Mouse (Mus musculus) erythroblast, embryonic 14.5 days (primary cell): ENCODE results near the gene Nfatc3. TPM values are rescaled to one million over a fixed set of nuclear protein-coding genes. Genes with fewer than 3 reads are reported as not detected.

Experiments
- H3K27me3 ChIP-seq: 2 replicates; pipeline ENCODE4 v1.6.1; 2012; ENCODE audit warnings: inconsistent platforms; ENCODE audit not compliant: control insufficient read depth
- H3K36me3 ChIP-seq: 2 replicates; pipeline ENCODE4 v1.6.1; 2012; ENCODE audit warnings: mild to moderate bottlenecking, inconsistent platforms; ENCODE audit not compliant: control insufficient read depth
- H3K4me1 ChIP-seq: 2 replicates; pipeline ENCODE4 v1.6.1; 2012; ENCODE audit warnings: inconsistent platforms; ENCODE audit not compliant: control insufficient read depth
- H3K4me3 ChIP-seq: replicated peaks from 2 replicates; pipeline ENCODE3; 2012; ENCODE audit warnings: moderate library complexity, mild to moderate bottlenecking, inconsistent platforms
- H3K9me3 ChIP-seq: 2 replicates; pipeline ENCODE4 v1.6.1; 2012; ENCODE audit warnings: low read length, inconsistent platforms, mixed read lengths; ENCODE audit not compliant: control insufficient read depth
- GATA1 ChIP-seq: IDR thresholded peaks from 2 replicates; pipeline ENCODE4 v1.6.1; 2012; ENCODE audit warnings: low read length, inconsistent platforms, mixed read lengths
- TAL1 ChIP-seq: IDR thresholded peaks from 3 replicates; pipeline ENCODE4 v1.6.1; 2012; ENCODE audit warnings: low read length, inconsistent platforms, mixed read lengths
- polyA plus RNA-seq: library from polyadenylated mRNA; stranded (reverse); fragments of >175 nt; gene quantifications from 2 replicates; pipeline ENCODE4 v1.2.3, GENCODE M21; 2012

Nfatc3 gene
- polyA plus RNA-seq, 1 experiment, result 0.54 TPM

- TF ChIP-seq GATA1, result no peak
- no peak for TF ChIP-seq TAL1
- Histone ChIP-seq H3K36me3 (peaks cover 37% of the 10 kb centered on the region), H3K27me3 (peaks cover 71% of the 10 kb centered on the region), H3K4me1 (peaks cover 34% of the 10 kb centered on the region), H3K9me3 (peaks cover 20% of the 10 kb centered on the region; the same call in 1 of the 2 replicates), H3K4me3 (peak overlapping the region; percentile 56)
Observed at GRCm38 (mm10) chr8:106134751-106135571, 76.3 kb downstream of the Nfatc3 start.

- H3K4me3 ChIP-seq, result peak overlapping the region; percentile 56
- peaks cover 34% of the 10 kb centered on the region for H3K4me1 ChIP-seq
- H3K36me3 ChIP-seq, result peaks cover 30% of the 10 kb centered on the region
- H3K9me3 ChIP-seq, result peaks cover 20% of the 10 kb centered on the region; the same call in 1 of the 2 replicates
- peaks cover 78% of the 10 kb centered on the region for H3K27me3 ChIP-seq
- TF ChIP-seq GATA1, result no peak
- no peak for TF ChIP-seq TAL1
Observed at GRCm38 (mm10) chr8:106135672-106136071, 77.0 kb downstream of the Nfatc3 start.

DNA sequence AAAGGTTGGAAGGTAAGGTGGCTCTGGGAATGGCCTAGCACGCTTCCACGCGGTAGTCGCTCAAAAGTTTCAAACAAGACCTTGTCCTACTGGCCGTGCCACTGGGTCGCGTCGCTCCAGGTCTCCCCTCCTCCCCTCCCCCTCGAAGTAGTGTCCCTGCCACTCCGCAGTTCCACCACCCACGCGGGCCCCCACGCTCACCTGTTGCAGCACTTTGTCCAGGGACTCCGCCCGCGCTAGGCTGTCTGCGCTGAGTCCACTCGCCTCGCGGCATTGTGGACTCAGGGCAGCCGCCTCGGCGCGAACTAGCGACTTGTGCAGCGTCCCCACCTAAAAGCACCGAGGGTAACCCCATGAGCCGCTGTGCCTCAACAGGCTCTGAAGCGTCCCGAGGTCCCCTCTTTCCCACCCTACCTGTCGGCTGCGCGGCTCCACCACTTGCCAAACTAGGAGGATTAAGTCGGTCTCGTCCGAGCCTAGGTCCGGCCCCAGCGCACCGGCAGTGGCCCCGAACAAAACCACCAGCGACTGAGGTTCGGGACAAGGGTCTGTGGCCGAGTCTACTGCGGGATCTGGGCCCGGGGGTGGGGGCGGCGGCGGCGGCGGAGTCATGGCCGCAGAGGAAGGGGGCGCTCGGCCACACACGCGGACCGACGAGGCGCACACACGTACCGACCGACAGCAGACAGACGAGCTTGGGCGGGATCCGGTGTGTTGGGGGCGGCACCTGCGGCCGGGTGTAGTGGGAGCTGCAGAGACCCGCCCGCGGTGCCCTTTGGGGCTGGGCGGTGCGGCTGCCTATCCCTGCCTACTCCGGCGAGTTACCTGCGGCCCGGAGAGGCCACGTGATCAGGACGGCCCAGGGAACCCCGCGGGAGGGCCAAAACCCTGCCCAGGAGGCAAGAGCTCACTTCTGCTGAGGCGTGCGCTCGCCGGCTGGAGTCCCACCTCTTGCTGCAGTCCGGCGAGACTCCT lies 77.8 kb downstream of the Nfatc3 start, which contains the start of gene Esrp2:
TSS of gene Esrp2 (minus strand) at position 819 of the 975 bp plus-strand sequence.
- Histone ChIP-seq H3K36me3 (peaks cover 23% of the 10 kb centered on the region), H3K27me3 (peaks cover 78% of the 10 kb centered on the region), H3K9me3 (peaks cover 20% of the 10 kb centered on the region; the same call in 1 of the 2 replicates), H3K4me1 (peaks cover 35% of the 10 kb centered on the region), H3K4me3 (peak within 1 kb of the TSS; percentile 56)
- no peak for TF ChIP-seq TAL1
- TF ChIP-seq GATA1, result no peak

GRCm38 (mm10) chr8:106137218-106137905 lies 78.7 kb downstream of the Nfatc3 start:
- TF ChIP-seq TAL1, result no peak
- TF ChIP-seq GATA1, result no peak
- Histone ChIP-seq H3K9me3 (peaks cover 20% of the 10 kb centered on the region; the same call in 1 of the 2 replicates), H3K4me3 (peak overlapping the region; percentile 56), H3K4me1 (peaks cover 31% of the 10 kb centered on the region), H3K27me3 (peaks cover 78% of the 10 kb centered on the region), H3K36me3 (peaks cover 13% of the 10 kb centered on the region)

GRCm38 (mm10) chr8:106137906-106138477 lies 79.4 kb downstream of the Nfatc3 start:
- Histone ChIP-seq H3K9me3 (peaks cover 20% of the 10 kb centered on the region; the same call in 1 of the 2 replicates), H3K27me3 (peaks cover 77% of the 10 kb centered on the region), H3K4me1 (peaks cover 30% of the 10 kb centered on the region), H3K4me3 (peak overlapping the region; percentile 56), H3K36me3 (peaks cover 7% of the 10 kb centered on the region)
- no peak for TF ChIP-seq GATA1
- TF ChIP-seq TAL1, result no peak

DNA sequence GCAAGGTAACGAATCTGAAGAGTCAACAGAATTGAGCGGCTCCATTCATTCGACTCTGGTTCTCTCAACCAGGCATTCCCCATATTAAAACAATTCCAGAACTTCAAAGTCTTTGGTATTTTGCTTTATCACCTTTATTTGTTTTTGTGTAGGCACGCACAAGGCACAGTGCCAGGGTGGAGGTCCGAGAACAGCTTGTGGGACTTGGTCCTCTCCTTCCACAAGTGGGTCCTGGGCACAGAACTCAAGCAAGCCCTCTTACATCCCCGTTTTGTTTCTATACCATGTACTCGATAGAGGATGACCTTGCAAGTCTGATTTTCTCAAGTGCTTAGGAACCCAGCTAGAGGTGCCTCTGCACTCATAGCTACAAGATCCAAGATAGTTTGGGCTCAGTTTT lies 80.0 kb downstream of the Nfatc3 start:
- peaks cover under 1% of the 10 kb centered on the region; the same call in 1 of the 2 replicates for H3K36me3 ChIP-seq
- peaks cover 20% of the 10 kb centered on the region; the same call in 1 of the 2 replicates for H3K9me3 ChIP-seq
- no peak for TF ChIP-seq GATA1
- no peak for TF ChIP-seq TAL1
- H3K4me3 ChIP-seq, result peak overlapping the region; percentile 56
- H3K4me1 ChIP-seq, result peaks cover 30% of the 10 kb centered on the region
- peaks cover 70% of the 10 kb centered on the region for H3K27me3 ChIP-seq

DNA sequence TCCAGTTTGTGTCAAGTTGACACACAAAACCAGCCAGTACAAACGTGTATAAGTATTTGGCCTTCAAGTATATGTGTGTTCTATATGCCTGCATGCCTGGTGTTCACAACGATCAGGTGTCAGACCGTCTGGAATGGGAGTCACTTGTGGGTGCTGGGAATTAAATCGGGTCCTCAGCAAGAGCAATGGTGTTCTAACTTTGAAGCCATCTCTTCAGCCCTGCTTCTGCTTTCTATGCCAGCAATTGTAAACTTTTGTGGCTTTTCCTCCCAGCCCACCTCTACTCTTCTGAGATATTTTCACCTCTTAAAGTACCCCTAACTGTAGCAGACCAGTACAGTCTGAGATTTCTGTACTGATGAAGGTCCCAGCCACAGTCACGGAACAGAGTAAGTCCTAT lies 81.6 kb downstream of the Nfatc3 start:
- Histone ChIP-seq H3K27me3 (peaks cover 55% of the 10 kb centered on the region), H3K4me3 (no peak overlapping the region), H3K4me1 (peaks cover 30% of the 10 kb centered on the region), H3K9me3 (peaks cover 20% of the 10 kb centered on the region; the same call in 1 of the 2 replicates), H3K36me3 (no peaks in the 10 kb centered on the region)
- TF ChIP-seq GATA1, result no peak
- TF ChIP-seq TAL1, result no peak

DNA sequence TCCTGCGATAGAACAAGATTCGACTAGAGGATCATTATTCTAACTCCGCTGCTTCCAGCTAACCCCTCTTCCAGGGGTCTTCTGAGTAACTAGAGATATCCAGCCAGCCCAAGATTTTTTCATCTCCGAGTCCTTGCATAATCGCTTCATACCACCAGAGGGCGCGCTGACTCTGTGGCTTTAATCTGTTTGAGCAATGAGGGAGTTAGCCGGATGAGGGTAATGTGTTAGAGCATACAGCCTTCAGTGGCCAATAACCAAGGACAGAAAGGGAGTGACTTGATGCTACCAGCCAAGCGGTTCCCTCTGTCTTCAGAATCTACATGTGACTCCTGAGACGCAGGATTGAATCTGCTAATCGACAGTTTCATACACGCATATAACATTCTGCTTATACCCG lies 82.1 kb downstream of the Nfatc3 start:
- H3K9me3 ChIP-seq, result peaks cover 19% of the 10 kb centered on the region; the same call in 1 of the 2 replicates
- TF ChIP-seq TAL1 (no peak), GATA1 (no peak)
- H3K36me3 ChIP-seq, result no peaks in the 10 kb centered on the region
- peaks cover 28% of the 10 kb centered on the region for H3K4me1 ChIP-seq
- H3K4me3 ChIP-seq, result no peak overlapping the region
- H3K27me3 ChIP-seq, result peaks cover 49% of the 10 kb centered on the region
